Mouse (Mus musculus): ENCODE results near the gene St6galnac3.

St6galnac3 gene

DNA sequence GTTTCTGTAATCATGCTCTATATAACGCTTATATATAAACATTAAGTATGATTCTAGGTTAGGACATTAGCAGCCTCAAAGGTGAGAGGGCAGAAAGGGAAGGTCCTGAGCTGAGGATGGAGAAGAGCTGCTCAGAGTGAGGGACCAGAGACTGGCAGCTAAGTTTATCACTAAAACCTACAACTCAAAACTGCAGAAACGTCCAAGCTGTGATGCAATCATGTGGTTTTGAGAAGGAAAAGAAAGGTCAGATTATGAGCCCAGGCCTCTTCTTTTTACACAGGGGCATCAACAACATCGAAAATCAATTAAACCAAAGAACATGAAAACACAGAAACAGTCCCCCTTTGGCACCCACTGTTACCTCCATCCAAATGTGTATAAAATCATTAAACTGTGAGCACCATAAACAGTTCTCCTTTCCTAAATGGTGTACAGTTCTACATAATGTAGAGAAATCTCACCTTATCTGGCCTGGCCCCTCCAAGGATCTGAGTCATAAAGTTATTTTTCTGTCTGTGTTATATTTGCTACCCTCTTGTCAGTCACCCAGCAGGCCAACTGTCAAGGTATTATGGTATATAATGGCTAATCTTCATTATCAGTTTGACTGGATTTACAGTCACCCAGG is 244.9 kb downstream of the St6galnac3 start:
- DNase-seq (ENCODE audit: extremely low read depth, low read depth, low spot score): no peak

DNA sequence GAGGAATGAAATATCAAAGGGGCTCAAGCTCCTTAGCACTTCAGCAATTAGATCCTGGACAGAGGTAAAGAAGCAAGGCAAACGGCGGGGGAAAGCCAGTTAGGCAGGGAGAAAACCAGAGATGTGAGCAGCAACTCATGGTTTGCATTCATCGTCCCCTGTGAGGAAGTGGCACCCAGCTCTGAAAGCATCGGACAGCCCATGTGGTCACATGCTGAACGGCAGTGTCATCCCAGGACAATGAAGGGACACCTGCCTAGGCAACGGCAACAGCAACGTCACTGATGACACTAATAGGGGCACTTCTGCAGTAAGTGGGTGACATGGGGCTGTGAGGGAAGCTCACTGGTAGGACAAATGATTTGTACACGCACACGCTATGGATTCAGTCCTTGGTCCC is 249.1 kb downstream of the St6galnac3 start:
- DNase-seq (ENCODE audit: extremely low read depth, low read depth, low spot score): no peak

DNA sequence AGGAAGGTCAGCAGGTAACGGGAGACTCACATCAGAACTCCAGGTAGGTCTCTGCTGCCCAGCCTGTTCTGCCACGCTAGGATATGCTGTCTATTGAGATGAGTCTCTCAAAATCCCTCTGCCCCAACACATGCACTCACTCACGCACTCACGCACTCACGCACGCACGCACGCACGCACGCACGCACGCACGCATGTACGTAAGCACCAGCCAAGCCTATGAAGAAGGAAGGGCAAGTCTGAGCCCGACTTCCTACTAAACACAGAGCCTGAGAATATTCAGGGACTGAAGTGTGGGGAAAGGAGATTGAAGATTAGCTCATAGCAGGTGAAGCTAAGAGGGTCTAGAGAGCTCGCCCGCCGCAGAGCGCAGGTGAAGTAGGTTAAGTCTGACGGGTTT is 249.5 kb downstream of the St6galnac3 start:
- no peak for DNase-seq (ENCODE audit: extremely low read depth, low read depth, low spot score)

DNA sequence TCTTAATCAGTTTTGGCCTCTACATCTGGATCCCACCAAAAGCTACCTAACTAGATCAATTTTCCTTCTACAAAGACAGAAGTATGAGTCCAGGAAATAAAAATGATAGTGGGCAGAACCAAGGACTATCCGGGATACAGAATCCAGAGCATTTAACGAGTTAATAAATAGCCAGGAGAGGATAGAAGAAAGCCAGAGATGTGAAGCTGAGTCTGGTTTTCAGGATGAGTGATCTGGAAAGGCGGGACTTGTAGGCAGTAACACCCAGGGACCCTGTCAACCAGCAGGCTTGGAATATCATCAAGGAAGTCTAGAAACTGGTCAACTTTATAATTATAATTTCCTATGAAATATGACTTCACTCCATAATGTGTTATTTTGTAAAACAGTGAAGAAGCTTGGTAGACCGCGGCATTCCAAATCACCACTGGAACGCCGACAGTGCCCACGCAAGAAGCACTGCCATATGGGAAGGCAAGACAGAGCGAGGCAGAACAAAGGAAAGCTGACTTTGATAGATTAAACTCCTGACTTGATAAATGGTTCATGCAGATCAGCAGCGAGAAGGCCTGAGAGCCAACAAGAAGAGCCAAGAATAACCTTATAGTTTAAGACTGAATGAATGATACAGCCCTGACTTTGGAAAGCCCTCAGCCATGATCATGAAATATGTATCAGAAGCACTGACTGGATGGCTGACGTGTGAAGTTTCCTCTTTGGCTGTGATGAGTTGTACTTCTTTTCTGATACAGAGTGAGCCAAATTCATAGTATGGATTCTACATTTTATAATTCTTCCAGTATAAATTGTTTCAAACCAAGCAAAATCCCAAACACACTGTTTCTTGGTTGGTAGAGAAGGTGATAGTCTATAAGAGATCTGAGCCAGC is 252.1 kb downstream of the St6galnac3 start:
- DNase-seq (ENCODE audit: extremely low read depth, low read depth, low spot score): no peak

DNA sequence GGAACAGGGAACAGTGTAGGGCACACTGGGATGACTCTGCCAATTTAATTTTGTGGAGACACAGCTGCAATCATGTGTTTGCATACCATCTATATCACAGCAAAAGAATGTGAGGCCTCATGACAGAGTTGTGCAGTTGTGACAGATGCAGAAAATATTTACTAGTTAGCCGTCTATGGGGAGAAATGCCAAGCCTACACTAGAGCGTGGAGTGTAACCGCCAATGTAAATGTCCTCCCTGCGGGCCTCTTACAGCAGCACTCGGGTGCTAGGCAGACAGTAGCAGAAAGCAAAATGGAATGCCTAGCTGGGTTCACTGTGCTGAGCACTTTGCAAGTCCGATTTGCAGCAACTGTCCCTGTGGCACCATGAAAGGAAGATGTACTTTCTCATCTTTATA is 261.1 kb downstream of the St6galnac3 start:
- DNase-seq (ENCODE audit: extremely low read depth, low read depth, low spot score): no peak

DNA sequence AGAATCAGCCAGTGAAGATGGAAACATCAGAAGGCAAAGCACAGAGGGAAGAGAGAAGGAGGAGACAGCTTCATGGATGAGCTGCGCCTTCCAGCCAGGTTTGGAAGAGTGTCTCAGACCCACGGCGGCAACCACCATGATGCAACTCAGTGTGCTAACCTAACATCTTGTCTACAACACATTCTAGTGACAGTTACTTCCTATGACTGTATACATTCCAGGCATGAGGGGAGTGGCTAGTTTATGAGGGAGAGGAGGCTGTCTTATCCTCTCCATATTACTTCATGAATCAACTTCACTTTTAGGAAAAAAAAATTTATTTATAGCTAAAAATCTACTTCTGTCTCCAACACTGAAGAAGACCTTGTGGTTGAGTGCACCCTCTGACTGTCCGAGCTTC is 264.8 kb downstream of the St6galnac3 start:
- no peak for DNase-seq (ENCODE audit: extremely low read depth, low read depth, low spot score)

DNA sequence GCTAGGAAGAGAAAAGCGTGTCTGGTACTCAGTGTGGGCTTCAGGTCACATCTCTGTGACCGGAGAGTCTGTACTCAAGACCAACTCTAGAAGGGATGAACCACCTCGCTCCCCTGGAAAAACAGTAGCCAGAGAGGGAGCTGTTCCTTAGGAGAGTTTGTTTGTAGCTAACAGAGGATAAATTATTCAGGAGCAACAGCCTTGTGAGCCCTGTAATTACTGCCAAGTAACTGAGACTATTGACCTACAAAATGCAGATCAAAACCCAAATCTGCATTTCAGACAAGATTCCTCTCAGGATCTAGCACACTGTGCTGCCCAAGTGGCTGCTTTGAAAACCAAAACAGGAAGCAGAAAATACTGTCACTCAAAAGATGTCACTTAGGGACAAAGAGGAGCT is 266.4 kb downstream of the St6galnac3 start:
- DNase-seq (ENCODE audit: extremely low read depth, low read depth, low spot score): no peak

DNA sequence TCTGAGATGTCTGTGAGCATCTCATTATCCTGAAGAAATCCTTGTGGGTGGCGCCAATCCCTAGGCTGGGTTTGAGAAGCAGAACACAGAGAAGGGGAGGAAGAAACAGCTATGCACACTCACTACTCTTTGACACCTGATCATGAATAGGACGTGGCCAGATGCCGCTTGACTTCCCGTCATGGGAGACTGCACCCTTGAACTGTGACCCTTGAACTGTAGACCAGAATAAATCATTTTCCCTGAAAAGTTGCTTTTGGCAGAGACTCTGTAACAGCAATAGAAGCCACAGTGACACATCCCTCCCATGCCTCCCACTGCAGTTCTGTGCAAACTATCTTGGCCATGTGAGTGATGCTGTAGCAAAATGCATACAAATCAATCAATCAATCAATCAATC is 267.3 kb downstream of the St6galnac3 start:
- no peak for DNase-seq (ENCODE audit: extremely low read depth, low read depth, low spot score)

DNA sequence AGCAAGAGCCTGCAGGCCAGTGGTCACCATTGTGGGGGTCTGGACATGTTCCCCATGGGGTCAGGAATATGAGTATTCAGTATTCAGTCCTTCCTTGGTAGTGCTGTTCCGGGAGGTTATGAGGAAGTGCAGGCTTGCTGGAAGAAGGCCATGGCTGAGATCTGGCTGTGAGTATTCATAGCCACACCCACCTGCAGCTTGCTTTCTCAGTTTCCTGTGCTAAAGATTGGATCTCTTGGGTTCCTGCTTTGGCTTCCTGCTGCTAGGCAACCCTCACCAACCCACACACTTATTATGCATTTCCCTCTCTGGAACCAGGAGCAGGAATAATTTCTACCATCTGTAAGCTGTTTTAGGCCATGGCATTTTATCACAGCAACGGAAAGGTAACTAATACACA is 267.8 kb downstream of the St6galnac3 start:
- no peak for DNase-seq (ENCODE audit: extremely low read depth, low read depth, low spot score)

DNA sequence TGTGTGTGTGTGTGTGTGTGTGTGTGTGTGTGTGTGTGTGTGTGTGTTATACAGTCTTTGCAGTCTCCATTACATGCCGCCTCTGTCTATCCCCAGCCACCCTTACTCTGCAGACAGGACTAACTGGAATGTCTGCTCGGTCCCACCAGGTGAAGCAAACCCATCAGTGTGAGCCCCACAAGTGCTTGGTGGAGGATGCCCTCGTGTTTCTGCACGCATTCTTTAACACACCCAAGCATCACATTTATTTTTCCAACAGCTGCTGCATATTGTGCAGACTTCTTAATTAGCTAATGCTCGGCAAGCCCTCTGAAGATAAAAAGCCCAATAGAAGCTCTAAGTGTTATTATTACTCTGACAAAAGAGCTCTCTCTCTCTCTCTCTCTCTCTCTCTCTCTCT is 268.7 kb downstream of the St6galnac3 start:
- no peak for DNase-seq (ENCODE audit: extremely low read depth, low read depth, low spot score)

DNA sequence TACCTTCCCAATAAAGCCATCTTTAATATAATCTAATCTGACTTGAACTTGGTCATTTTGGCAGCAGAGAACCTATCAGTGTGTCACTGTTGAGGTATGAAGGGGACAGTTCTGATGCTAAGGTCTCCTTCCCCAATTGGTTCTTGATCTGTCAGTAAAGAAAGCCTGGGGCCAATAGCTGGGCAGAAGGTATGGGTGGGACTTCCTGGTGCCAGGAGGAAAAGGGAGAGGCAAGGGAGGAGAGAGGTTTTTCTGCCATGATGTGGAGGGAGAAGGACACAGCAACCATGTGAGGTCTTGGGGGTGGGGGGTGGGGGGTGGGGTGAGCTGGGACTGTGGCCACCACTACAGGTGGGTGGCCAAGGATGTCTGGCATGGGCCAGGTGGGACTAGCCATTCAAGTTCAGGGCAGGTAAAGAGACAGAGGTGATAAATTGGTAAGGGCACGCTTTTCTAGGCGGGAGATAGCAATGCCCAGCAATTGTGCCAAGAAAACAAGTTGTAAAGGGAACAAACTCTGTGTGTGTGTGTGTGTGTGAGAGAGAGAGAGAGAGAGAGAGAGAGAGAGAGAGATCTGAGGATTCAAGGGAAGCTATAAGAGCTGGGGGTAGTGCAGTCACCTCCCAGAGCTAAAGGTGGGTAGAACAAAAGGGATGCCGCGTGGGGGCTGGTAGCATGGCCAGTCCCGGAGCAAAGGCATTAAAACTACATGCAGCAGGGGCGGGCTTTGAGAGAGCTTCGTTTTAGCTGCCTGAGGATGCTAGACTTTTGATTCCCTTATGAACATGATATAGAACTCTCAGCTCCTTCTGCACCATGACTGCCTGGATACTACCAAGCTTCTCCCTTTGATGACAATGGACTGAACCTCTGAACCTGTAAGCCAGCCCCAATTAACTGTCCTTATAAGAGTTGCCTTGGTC is 271.6 kb downstream of the St6galnac3 start:
- no peak for DNase-seq (ENCODE audit: extremely low read depth, low read depth, low spot score)

DNA sequence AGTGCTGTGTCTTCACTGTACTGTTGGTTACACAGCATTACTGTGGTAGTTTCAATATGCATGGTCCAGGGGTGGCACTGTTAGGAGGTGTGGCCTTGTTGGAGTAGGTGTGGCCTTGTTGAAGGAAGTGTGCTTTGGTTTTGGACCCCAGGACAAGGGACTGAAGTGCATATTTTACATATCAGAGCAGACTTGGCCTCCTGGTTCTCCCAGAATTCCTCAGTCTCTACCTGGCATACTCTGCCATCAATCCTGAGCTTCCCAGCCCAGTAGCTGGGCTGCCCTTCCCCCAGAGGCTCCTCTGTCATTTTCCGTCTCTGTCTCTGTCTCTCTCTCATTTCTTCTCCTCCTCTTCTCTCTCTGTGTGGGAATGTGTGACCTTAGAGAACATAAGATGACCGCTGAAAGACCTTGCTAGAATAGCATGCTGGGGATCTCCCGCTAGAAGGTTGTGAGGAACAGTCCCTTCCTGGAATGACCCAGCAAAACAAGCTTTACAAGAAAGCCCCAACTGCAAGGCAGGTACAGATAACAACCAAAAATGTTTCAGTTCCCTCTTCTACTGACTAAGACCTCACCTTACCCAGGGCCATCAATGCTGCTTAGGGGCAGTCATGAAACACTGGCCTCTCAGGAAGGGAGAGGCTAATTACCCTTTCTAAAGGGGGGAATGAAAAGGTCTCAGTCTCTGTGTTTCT is 272.5 kb downstream of the St6galnac3 start:
- no peak for DNase-seq (ENCODE audit: extremely low read depth, low read depth, low spot score)

DNA sequence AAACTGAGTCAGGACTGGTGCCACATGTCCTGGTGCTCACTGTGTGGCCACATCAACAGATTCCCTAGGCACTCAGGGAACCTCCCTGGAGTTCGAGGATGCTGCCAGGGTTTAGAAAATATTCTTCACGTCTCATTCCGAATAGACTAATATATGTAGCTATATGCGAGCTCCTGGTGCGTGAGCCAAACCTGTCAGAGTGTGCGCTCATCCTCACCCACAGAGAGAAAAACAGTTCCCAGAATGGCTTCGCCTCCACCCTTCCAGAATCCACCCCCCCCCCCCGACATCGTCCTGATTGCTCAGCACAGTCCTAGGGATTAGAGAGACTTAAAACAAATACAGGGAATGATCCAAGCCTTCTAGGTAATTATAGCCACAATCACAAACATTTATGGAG is 283.6 kb downstream of the St6galnac3 start:
- DNase-seq (ENCODE audit: extremely low read depth, low read depth, low spot score): no peak

DNA sequence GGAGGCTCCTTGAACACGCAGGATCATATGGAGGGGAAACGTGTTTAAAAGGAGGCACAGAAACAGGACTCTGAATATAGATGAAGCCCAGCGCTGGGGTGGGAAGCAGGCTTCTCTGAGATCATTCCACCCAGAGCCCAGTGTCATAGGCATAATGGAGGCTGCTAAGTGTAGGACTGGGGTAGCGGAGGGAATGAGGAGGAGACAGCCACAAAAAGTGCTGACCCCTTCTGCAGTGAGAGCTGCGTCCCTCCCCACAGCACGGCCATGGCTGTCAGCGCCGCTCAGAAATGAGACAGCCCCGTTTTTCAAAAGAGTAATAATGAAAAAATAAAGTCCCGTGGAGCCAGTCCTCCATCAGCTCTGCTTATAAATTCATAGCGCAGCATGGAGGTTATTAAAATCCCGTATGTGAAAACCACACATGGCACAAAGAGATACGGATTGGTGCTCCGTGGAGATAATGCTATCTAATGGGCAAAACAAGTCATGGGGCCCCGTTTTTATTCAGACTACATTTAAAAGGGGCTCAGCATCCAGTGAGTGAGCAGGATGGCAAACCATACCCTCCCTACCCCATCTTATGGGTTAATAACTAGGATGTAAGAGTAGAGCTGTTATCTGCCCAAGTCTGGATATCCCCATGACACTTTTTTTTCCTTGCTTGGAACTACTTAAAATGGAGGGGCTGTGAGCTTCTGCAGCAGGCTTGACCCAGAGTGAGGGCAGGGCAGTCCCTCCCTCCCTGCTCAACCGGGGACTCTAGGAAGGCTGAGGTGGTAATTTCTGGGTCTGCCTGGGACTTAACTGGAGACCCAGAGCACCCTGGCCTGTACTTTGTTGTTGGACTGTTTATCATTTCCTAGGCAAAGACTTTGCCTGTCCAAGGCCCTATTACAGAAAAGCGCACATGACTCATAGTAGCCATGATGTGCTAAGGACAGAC is 288.6 kb downstream of the St6galnac3 start:
- DNase-seq (ENCODE audit: extremely low read depth, low read depth, low spot score): no peak

DNA sequence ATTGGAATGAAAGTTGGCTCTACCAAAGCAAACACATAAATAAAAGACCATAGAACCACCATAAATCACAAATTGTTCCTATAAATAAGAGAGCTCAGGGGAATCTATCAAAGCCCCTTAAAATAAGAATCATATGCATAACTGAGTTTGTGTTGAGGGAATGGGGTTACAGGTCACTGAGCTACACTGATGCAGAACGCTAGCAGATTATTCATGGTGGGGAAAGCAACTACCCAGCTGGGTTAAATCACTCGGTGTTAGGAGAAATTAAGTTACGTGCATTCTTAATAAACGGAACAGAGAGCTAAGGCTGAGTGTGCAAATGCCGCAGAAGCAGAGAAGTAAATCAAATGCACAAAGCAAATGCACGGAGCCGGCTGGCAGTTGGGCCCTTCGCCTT is 292.0 kb downstream of the St6galnac3 start:
- no peak for DNase-seq (ENCODE audit: extremely low read depth, low read depth, low spot score)

DNA sequence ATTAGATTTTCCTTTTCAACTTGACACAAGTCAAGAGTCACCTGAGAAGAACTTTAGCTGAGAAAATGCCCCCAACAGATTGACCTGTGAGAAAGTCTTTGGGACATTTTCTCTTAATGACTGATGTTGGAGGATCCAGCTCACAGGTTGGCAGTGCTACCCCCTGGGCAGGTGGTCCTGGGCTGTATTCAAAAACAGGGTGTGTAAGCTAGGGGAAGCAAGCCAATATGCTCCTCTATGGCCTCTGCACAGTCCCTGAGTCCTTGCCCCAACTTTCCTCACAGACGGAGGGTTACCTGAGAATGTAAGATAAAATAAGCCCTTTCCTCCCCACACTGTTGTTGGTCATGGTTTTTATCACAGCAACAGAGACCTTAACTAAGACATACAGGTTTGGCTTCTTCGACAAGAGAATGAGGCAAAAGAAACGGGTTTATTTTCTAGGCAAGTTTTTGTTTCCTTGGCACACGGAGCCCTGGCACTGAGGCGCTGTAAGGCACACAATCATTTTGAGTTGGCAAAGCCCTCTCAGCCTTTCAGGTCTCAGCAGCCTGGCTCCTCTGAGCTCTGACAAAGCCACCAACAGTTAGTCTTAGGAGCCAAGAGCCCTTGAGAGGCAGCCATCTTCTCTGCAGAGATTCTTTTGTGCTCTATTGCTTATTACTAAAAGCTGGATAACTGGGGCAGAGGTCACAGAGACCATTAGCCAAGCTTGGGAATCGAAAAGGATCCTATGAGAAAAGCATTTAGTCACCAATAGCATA is 292.7 kb downstream of the St6galnac3 start:
- DNase-seq (ENCODE audit: extremely low read depth, low read depth, low spot score): no peak

DNA sequence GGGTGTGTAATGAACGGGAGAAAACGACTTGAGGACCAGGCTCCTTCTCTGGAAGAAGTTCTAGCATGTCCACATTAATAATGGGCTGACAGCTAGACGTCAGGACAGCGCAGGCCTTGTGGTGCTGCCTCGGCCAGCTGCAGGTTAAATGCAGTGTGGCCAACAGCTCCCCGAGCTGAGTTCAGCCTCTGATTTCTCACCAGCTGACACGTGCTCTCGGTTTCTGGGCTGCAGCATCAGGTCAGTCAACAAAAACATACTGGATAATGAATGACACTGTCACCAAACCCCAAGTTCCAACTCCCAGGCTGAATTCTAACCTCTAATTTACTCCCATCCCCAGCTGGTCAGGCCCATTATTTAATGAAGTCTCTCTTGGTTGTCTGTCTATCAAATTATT is 295.1 kb downstream of the St6galnac3 start:
- DNase-seq (ENCODE audit: extremely low read depth, low read depth, low spot score): no peak

DNA sequence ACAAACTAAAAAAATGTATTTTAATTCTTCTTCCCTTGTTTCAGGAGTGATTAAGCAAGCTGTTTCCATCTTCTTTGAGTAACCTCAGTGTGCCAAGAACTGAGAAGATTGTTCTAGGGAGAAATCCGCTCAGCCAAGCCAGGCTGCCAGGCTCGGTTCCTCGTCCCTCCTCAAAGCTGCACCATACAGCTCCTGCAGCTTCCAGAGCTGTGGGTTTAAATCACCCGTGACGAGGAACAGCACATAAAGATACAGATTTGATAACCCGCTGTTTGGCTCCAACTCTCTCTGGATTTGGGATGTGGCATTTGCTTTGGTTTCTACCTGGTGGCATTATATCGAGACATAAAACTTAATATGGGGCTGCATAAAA is 303.1 kb downstream of the St6galnac3 start:
- DNase-seq (ENCODE audit: extremely low read depth, low read depth, low spot score): no peak
